Mouse (Mus musculus): ENCODE results near the gene Asna1. TPM values are rescaled to one million over a fixed set of nuclear protein-coding genes. Genes with fewer than 3 reads are reported as not detected.

Asna1 gene
- polyA plus RNA-seq (2014; fragmentation: Illumina TruSeq; extraction: RNeasy Lipid Tissue Mini Kit (QIAGEN cat#74804); ENCODE audit: insufficient read depth, low read depth, low replicate concordance): 56.6 TPM

GRCm38 (mm10) chr8:85025098-85025932 is at the start of gene Asna1:
Asna1 (minus strand) TSS chr8:85025281.

DNA sequence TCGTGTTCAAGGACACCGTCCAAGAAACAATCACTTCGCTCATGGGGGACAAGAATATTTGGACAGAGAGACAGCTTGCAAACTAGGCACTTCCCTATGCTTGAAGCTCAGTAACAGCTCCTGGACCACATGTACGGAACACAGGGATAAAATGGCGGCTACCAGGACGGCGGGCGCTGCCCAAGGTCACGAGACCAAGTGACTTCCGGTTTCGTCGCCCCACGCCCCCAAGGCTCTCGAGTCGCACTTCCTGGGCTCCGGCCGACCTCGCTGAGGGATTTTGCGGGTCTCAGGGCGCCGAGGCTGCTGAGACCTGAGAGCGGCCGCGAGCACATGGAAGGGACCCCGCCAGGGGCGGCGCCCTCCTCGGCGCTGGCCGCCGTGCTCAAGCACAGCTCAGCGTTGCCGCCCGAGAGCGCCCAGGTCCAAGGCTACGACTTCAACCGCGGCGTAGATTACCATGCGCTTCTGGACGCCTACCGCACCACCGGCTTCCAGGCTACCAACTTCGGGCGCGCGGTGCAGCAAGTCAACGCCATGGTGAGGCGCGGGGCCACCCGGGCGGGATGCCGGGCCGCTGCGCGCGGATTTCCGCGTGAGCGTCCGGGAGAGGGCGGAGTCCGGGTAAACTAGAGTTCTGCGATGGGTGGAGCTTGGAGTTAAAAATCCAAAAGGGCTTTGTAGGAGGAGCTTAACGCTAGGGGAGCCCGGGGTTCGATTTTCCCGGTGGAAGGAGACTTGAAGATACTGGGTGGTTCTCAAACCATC is 46.6 kb upstream of the Asna1 start, which contains the start of gene Dhps:
TSS of gene Dhps (plus strand) at position 244 of the 768 bp plus-strand sequence.

DNA sequence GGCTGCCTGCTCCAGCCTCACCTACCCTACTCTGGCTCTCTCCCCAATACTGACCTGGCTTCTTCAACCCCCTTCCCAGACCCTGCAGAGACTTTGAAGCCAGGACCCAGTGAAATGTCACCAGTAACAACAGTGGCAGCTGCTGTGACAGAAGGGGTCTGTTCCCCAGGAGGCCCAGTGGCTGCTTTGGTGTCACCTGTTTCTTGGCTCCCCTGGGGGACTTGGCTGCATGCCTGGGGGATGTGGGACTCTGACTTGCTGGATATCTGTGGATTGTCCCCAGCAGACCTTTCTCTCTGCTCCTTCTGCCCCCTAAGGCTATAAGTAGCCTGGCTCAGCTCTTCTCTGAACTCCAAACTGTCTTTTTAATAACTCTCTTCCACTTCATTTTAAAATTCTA is 42.9 kb upstream of the Asna1 start, which contains the start of gene Gm5741:
TSS of gene Gm5741 (minus strand) at position 1 of the 400 bp plus-strand sequence.

DNA sequence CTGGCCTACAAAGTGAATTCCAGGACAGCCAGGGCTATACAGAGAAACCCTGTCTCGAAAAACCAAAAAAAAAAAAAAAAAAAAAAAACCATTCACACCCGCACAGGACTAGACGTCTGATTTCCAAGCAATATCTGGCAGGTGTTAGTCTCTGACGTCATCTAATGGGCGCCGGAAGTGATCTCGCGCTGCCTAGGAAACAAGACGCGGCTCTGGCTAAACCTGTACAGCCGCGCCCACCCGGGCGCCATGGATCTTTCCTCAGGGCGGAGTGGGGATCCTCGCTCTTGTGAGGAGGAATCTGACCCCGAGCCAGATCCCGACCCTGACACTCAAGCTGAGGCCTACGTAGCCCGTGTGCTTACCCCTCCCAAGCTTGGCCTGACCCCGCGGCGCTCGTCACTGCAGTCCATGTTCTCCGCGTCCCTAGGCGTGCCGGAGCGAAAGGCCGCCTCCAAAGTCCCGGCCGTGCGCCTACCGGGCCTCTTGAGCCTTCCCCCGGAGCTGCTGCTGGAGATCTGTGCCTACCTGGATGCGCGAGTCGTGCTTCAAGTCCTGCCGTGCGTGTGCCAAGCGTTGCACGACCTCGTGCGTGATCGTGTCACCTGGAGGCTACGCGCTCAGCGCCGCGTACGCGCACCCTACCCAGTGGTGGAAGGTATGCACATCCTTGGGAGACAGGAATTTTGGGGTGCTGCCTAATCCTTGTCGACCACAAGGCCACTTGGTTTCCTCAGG is 35.0 kb upstream of the Asna1 start, which contains the start of gene Fbxw9:
TSS of gene Fbxw9 (plus strand) at position 177 of the 738 bp plus-strand sequence.

GRCm38 (mm10) chr8:85036718-85037365 is 11.8 kb upstream of the Asna1 start, which contains the start of gene Tnpo2:
Tnpo2 (plus strand) TSS chr8:85036915.

DNA sequence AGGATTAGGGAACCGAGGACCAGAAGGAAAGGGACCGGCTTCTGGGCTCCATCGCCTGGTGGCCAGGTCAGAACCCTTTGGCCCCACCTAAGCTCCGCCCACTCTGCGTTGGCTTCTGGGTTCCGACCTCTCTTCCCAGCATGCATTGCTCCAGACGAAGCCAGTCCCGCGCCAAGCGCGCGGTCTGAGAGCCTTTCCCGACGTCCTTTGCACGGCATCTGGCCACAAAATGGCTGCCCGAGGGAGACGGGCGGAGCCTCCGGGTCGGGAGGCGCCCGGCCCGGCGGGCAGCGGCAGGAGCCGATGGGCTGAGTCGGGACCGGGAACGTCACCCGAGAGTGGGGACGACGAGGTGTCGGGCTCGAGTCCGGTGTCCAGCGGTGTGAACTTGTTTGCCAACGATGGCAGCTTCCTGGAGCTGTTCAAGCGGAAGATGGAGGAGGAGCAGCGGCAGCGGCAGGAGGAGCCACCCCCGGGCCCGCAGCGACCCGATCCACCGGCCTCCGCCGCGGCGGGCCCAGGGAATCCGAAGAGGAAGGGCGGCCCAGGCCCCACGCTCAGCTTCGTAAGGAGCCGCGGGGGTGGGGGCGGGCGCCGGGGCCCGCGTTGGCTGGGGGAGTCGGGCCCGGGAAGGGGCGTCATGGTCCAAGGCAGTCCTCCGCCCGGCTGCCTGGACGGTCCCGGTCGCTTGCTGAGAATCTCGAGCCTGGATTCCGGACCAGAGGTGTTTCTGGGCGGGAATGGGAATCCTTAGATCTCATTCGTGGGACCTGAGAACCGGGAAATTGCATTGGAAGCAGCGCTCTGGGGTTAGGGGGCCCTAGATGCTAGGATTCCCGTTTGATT is 1.8 kb upstream of the Asna1 start, which contains the start of gene Trir:
TSS of gene Trir (plus strand) at position 154 of the 846 bp plus-strand sequence.

DNA sequence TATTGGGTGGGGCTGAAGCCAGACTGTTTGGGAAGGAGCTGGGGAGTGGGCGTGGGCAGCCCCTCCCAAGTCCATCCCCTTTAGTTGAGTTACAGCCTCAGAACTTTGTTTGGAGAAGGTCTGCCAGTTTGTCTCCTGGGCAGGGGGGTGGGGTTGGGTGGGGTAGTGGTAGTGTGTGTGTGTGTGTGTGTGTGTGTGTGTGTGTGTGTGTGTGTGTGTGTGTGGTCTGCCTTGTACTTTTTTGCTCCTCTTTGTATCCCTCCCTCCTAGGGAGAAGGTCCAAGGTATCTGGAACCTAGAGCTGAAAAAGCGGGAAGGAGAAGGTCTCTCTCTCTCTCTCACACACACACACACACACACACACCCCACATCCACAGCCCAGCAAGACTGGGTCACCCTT is 10.7 kb downstream of the Asna1 start, which contains the start of gene Best2:
TSS of gene Best2 (minus strand) at position 101 of the 400 bp plus-strand sequence.

GRCm38 (mm10) chr8:84990349-84990748 is 34.7 kb downstream of the Asna1 start, which contains the start of gene Hook2:
Hook2 (plus strand) TSS chr8:84990603.

DNA sequence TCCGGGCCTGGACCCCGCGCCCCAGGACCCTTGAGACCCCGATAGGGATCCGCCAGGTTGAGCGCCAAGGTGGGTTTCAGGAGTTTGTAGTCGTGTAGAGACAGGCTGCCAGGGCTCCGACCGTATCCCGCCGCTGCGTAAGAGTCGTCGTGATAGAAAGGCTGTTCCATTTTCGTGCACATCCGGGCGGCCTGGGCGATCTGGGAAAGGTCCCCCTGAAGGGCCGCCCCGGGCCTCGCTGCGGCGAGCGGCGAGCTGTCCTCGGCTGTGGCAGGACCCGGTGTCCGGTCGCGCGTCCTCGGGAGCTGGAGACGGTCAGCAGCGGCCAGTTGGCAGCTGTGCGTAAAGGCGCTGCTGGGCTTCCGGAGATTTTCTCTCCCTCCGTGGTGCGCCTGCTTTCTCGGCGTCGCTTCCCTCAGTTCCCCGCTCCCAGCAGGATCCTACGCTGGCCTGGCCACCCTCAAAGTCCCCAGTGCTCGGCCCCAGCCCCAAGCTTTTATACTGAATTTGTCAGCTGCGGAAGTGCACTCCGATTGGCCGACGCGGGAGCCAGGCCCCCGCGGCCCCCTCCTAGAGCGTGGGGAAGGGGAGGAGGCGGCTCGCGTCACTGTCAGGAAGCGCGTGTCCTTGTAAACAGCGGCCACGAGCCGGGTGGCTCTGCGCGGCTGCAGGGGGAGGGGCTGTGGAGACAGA is 46.7 kb downstream of the Asna1 start, which contains the start of gene Junb:
TSS of gene Junb (minus strand) at position 471 of the 693 bp plus-strand sequence.

GRCm38 (mm10) chr8:84969241-84970134 is 55.6 kb downstream of the Asna1 start, which contains the start of the genes Gm49661, Prdx2 and Rnaseh2a:
Gm49661 (minus strand) TSS chr8:84969433.
Prdx2 (plus strand) TSS chr8:84969587.
Rnaseh2a (minus strand) TSS chr8:84969767.

Other genes starting within 250 kb of the Asna1 start
- 17.5 TPM for gene Nfix, start 224.9 kb downstream of the Asna1 start, polyA plus RNA-seq (2014; fragmentation: Illumina TruSeq; extraction: RNeasy Lipid Tissue Mini Kit (QIAGEN cat#74804); ENCODE audit: insufficient read depth, low read depth, low replicate concordance)
- 6.1 TPM for gene Dand5, start 202.5 kb downstream of the Asna1 start, polyA plus RNA-seq (2014; fragmentation: Illumina TruSeq; extraction: RNeasy Lipid Tissue Mini Kit (QIAGEN cat#74804); ENCODE audit: insufficient read depth, low read depth, low replicate concordance)
- gene Gadd45gip1, start 193.8 kb downstream of the Asna1 start, polyA plus RNA-seq (2014; fragmentation: Illumina TruSeq; extraction: RNeasy Lipid Tissue Mini Kit (QIAGEN cat#74804); ENCODE audit: insufficient read depth, low read depth, low replicate concordance): 12.6 TPM
- gene Rad23a, start 184.6 kb downstream of the Asna1 start, polyA plus RNA-seq (2014; fragmentation: Illumina TruSeq; extraction: RNeasy Lipid Tissue Mini Kit (QIAGEN cat#74804); ENCODE audit: insufficient read depth, low read depth, low replicate concordance): 43.6 TPM
- gene Calr, start 178.3 kb downstream of the Asna1 start, polyA plus RNA-seq (2014; fragmentation: Illumina TruSeq; extraction: RNeasy Lipid Tissue Mini Kit (QIAGEN cat#74804); ENCODE audit: insufficient read depth, low read depth, low replicate concordance): 348 TPM
- 20.7 TPM for gene Farsa, start 168.3 kb downstream of the Asna1 start, polyA plus RNA-seq (2014; fragmentation: Illumina TruSeq; extraction: RNeasy Lipid Tissue Mini Kit (QIAGEN cat#74804); ENCODE audit: insufficient read depth, low read depth, low replicate concordance)
- 6.5 TPM for gene Syce2, start 153.2 kb downstream of the Asna1 start, polyA plus RNA-seq (2014; fragmentation: Illumina TruSeq; extraction: RNeasy Lipid Tissue Mini Kit (QIAGEN cat#74804); ENCODE audit: insufficient read depth, low read depth, low replicate concordance)
- 19.6 TPM for gene Gcdh, start 131.4 kb downstream of the Asna1 start, polyA plus RNA-seq (2014; fragmentation: Illumina TruSeq; extraction: RNeasy Lipid Tissue Mini Kit (QIAGEN cat#74804); ENCODE audit: insufficient read depth, low read depth, low replicate concordance)
- 0.20 TPM for gene Klf1, start 123.4 kb downstream of the Asna1 start, polyA plus RNA-seq (2014; fragmentation: Illumina TruSeq; extraction: RNeasy Lipid Tissue Mini Kit (QIAGEN cat#74804); ENCODE audit: insufficient read depth, low read depth, low replicate concordance)
- 28.2 TPM for gene Dnase2a, start 116.7 kb downstream of the Asna1 start, polyA plus RNA-seq (2014; fragmentation: Illumina TruSeq; extraction: RNeasy Lipid Tissue Mini Kit (QIAGEN cat#74804); ENCODE audit: insufficient read depth, low read depth, low replicate concordance)
- gene Mast1, start 87.9 kb downstream of the Asna1 start, polyA plus RNA-seq (2014; fragmentation: Illumina TruSeq; extraction: RNeasy Lipid Tissue Mini Kit (QIAGEN cat#74804); ENCODE audit: insufficient read depth, low read depth, low replicate concordance): 0.09 TPM
- gene Rtbdn, start 78.3 kb downstream of the Asna1 start, polyA plus RNA-seq (2014; fragmentation: Illumina TruSeq; extraction: RNeasy Lipid Tissue Mini Kit (QIAGEN cat#74804); ENCODE audit: insufficient read depth, low read depth, low replicate concordance): not detected
- gene Gm49661, start 55.8 kb downstream of the Asna1 start, polyA plus RNA-seq (2014; fragmentation: Illumina TruSeq; extraction: RNeasy Lipid Tissue Mini Kit (QIAGEN cat#74804); ENCODE audit: insufficient read depth, low read depth, low replicate concordance): not detected
- gene Prdx2, start 55.7 kb downstream of the Asna1 start, polyA plus RNA-seq (2014; fragmentation: Illumina TruSeq; extraction: RNeasy Lipid Tissue Mini Kit (QIAGEN cat#74804); ENCODE audit: insufficient read depth, low read depth, low replicate concordance): 256 TPM
- gene Rnaseh2a, start 55.5 kb downstream of the Asna1 start, polyA plus RNA-seq (2014; fragmentation: Illumina TruSeq; extraction: RNeasy Lipid Tissue Mini Kit (QIAGEN cat#74804); ENCODE audit: insufficient read depth, low read depth, low replicate concordance): 36.8 TPM
- 59.1 TPM for gene Junb, start 46.6 kb downstream of the Asna1 start, polyA plus RNA-seq (2014; fragmentation: Illumina TruSeq; extraction: RNeasy Lipid Tissue Mini Kit (QIAGEN cat#74804); ENCODE audit: insufficient read depth, low read depth, low replicate concordance)
- 6.5 TPM for gene Hook2, start 34.7 kb downstream of the Asna1 start, polyA plus RNA-seq (2014; fragmentation: Illumina TruSeq; extraction: RNeasy Lipid Tissue Mini Kit (QIAGEN cat#74804); ENCODE audit: insufficient read depth, low read depth, low replicate concordance)
- gene Best2, start 10.8 kb downstream of the Asna1 start, polyA plus RNA-seq (2014; fragmentation: Illumina TruSeq; extraction: RNeasy Lipid Tissue Mini Kit (QIAGEN cat#74804); ENCODE audit: insufficient read depth, low read depth, low replicate concordance): not detected
- gene Trir, start 1.5 kb upstream of the Asna1 start, polyA plus RNA-seq (2014; fragmentation: Illumina TruSeq; extraction: RNeasy Lipid Tissue Mini Kit (QIAGEN cat#74804); ENCODE audit: insufficient read depth, low read depth, low replicate concordance): 138 TPM
- gene Tnpo2, start 11.6 kb upstream of the Asna1 start, polyA plus RNA-seq (2014; fragmentation: Illumina TruSeq; extraction: RNeasy Lipid Tissue Mini Kit (QIAGEN cat#74804); ENCODE audit: insufficient read depth, low read depth, low replicate concordance): 14.4 TPM
- gene Fbxw9, start 34.8 kb upstream of the Asna1 start, polyA plus RNA-seq (2014; fragmentation: Illumina TruSeq; extraction: RNeasy Lipid Tissue Mini Kit (QIAGEN cat#74804); ENCODE audit: insufficient read depth, low read depth, low replicate concordance): 13.7 TPM
- not detected for gene Gm5741, start 42.7 kb upstream of the Asna1 start, polyA plus RNA-seq (2014; fragmentation: Illumina TruSeq; extraction: RNeasy Lipid Tissue Mini Kit (QIAGEN cat#74804); ENCODE audit: insufficient read depth, low read depth, low replicate concordance)
- gene Dhps, start 46.5 kb upstream of the Asna1 start, polyA plus RNA-seq (2014; fragmentation: Illumina TruSeq; extraction: RNeasy Lipid Tissue Mini Kit (QIAGEN cat#74804); ENCODE audit: insufficient read depth, low read depth, low replicate concordance): 31.0 TPM
- gene Wdr83os, start 55.5 kb upstream of the Asna1 start, polyA plus RNA-seq (2014; fragmentation: Illumina TruSeq; extraction: RNeasy Lipid Tissue Mini Kit (QIAGEN cat#74804); ENCODE audit: insufficient read depth, low read depth, low replicate concordance): 89.8 TPM
- gene Wdr83, start 56.0 kb upstream of the Asna1 start, polyA plus RNA-seq (2014; fragmentation: Illumina TruSeq; extraction: RNeasy Lipid Tissue Mini Kit (QIAGEN cat#74804); ENCODE audit: insufficient read depth, low read depth, low replicate concordance): 19.6 TPM
- gene Man2b1, start 58.0 kb upstream of the Asna1 start, polyA plus RNA-seq (2014; fragmentation: Illumina TruSeq; extraction: RNeasy Lipid Tissue Mini Kit (QIAGEN cat#74804); ENCODE audit: insufficient read depth, low read depth, low replicate concordance): 26.8 TPM
- gene Zfp791, start 97.8 kb upstream of the Asna1 start, polyA plus RNA-seq (2014; fragmentation: Illumina TruSeq; extraction: RNeasy Lipid Tissue Mini Kit (QIAGEN cat#74804); ENCODE audit: insufficient read depth, low read depth, low replicate concordance): 1.0 TPM
- not detected for gene Cks1brt, start 126.6 kb upstream of the Asna1 start, polyA plus RNA-seq (2014; fragmentation: Illumina TruSeq; extraction: RNeasy Lipid Tissue Mini Kit (QIAGEN cat#74804); ENCODE audit: insufficient read depth, low read depth, low replicate concordance)
- gene Olfr371, start 200.7 kb upstream of the Asna1 start, polyA plus RNA-seq (2014; fragmentation: Illumina TruSeq; extraction: RNeasy Lipid Tissue Mini Kit (QIAGEN cat#74804); ENCODE audit: insufficient read depth, low read depth, low replicate concordance): not detected